Mouse (Mus musculus): ENCODE data around the gene Cacna1a. TPM values are rescaled to one million over a fixed set of nuclear protein-coding genes. Genes with fewer than 3 reads are reported as not detected.

The Cacna1a gene
- total RNA-seq, 2 experiments from 2014 or later = 222 to 231 TPM

- peak; percentile 45 to 50 for DNase-seq (ENCODE audit: low spot score in 2 of 2)
These were observed 298.2 kb downstream of the Cacna1a start, which contains the start of gene Trmt1 for GRCm38 (mm10) chr8:84686191-84687002. Gene Trmt1 (plus strand): TSS chr8:84686307.

- DNase-seq (ENCODE audit: low spot score in 2 of 2) = no peak
These were observed 298.9 kb downstream of the Cacna1a start for GRCm38 (mm10) chr8:84687003-84687704.

- peak; percentile 83 to 89 for DNase-seq (ENCODE audit: low spot score in 2 of 2)
These were observed 299.5 kb downstream of the Cacna1a start, which contains the start of gene Nacc1 for GRCm38 (mm10) chr8:84687705-84688100. Gene Nacc1 (minus strand): TSS chr8:84687862.

- DNase-seq (ENCODE audit: low spot score in 2 of 2) = peak; percentile 88 to 91
These were observed 301.1 kb downstream of the Cacna1a start for GRCm38 (mm10) chr8:84689091-84689915.

Other genes with a start within 250 kb of the Cacna1a start
- gene Cc2d1a, start 240.5 kb upstream of the Cacna1a start, total RNA-seq (2021) = 10 to 100 TPM; 59.8 to 68.1 TPM
- 1 to 10 TPM; 1.5 to 1.7 TPM for gene 4930432K21Rik, start 240.4 kb upstream of the Cacna1a start, total RNA-seq (2021)
- 1 to 10 TPM; 7.8 to 8.4 TPM for gene Nanos3, start 203.2 kb upstream of the Cacna1a start, total RNA-seq (2021)
- gene Zswim4, start 151.4 kb upstream of the Cacna1a start, total RNA-seq (2021) = 10 to 100 TPM; 18.0 to 18.3 TPM
- gene D8Ertd738e, start 138.7 kb upstream of the Cacna1a start, total RNA-seq (2021) = 100 to 1,000 TPM; 138 to 140 TPM
- 10 to 100 TPM; 27.4 to 29.0 TPM for gene Mri1, start 131.1 kb upstream of the Cacna1a start, total RNA-seq (2021)
- 10 to 100 TPM; 22.1 to 25.5 TPM for gene Ccdc130, start 118.1 kb upstream of the Cacna1a start, total RNA-seq (2021)

Data from layer of hippocampus, postnatal 10 days (tissue).